Mouse (Mus musculus) cerebellum, postnatal 10 days (tissue): ENCODE results near the gene Rundc1.
A peak's percentile ranks its signal among the peaks of the same experiment; 100 is the strongest.
"Not testable (repeated sequence)": the region's sequence is repeated elsewhere in the genome, so short reads cannot be mapped to it uniquely, and the experiment has no call there.

Source experiments
- DNase-seq, 2 experiments: peaks; one replicate each; pipeline ENCODE4 v3.0.0; 2021; ENCODE audit warnings: mixed read lengths in 2 of 2

Gene Rundc1

DNA sequence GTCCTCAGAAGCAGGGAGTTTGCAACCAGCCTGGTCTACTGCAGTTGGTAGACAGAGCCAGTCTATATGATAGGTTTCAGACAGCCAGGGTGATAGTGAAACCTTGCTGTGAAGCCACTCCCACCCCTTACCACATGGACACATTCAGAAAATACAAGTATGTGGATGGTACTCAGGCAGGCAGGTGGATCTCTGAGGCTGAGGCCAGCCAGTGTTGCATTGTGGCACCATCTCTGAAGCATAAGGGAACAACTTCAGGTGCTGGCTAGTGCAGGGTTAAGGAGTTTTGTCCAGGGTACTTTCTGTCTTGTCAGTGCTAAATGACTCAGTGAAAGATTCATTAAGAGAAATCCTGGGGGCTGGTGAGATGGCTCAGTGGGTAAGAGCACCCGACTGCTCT, 21.4 kb downstream of the Rundc1 start:
- no peak for DNase-seq

DNA sequence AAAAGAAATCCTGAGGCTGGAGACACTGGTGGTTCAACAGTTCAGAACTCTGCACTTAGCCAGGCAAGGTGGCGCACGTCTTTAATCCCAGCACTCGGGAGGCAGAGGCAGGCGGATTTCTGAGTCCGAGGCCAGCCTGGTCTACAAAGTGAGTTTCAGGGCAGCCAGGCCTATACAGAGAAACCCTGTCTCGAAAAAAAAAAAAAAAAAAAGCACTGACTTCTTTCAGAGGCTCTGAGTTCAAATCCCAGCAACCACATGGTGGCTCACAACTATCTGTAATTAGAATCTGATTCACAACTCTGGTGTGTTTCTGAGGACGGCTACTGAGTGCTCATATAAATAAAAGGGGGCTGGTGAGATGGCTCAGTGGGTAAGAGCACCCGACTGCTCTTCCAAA, 22.0 kb downstream of the Rundc1 start:
- DNase-seq = not testable (repeated sequence)

DNA sequence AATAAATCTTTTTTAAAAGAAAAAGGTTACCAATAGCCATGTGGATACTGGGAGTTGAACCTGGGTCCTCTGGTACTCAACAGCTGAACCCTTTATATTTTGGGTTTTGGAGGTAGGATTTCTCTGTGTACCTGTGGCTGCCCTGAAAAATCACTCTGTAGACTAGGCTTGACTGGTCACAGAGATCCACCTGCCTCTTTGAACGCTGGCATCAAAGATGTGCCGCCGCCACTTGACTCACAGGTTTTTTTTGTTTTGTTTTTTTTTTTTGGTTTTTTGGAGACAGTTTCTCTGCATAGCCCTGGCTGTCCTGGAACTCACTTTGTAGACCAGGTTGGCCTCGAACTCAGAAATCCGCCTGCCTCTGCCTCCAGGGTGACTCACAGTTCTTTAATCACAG, 22.9 kb downstream of the Rundc1 start:
- no peak for DNase-seq

DNA sequence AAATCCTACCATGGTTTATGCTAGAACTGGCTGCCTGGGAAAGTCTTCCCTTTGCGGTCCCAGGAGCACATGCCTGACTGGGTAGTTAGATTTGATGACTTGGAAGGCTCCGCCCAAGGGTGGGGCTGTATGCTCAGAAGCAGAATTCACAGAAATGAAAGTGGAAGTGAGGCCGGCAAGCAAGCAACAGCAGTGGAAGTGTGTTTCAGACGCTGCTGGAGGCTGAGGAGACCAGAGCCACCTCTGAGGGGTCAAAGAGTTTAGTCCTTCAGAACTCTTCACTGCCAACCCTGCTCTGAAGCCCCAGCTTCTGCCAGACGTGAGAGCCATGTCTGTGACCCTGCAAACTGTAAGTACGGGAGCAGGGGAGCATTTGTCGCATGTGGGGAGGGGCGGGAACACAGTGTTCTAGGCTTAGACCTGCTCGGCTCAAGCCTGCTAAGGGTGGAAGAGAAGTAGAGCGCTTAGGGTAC, 23.4 kb downstream of the Rundc1 start, which contains the start of gene Ifi35:
Gene Ifi35, plus strand, starts transcription at position 134 of the 473 bp plus-strand sequence.
- no peak for DNase-seq

DNA sequence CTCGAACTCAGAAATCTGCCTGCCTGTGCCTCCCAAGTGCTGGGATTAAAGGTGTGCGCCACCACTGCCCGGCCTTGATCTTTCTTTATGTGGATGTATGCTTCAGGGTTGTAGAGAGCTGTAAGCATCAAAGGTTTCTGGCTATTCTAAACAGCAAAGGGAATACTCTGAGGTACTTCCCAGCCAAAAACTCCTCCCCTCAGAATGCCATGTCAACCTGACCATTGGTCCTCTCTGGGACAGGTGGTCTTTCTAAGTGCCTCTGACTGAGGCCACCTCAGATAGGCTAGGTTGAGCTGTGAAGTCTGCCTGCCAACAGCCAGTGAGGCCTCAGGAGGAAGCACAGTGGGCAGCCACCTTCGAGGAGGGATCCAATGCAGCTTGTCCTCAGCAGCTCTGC, 24.0 kb downstream of the Rundc1 start:
- DNase-seq = no peak

DNA sequence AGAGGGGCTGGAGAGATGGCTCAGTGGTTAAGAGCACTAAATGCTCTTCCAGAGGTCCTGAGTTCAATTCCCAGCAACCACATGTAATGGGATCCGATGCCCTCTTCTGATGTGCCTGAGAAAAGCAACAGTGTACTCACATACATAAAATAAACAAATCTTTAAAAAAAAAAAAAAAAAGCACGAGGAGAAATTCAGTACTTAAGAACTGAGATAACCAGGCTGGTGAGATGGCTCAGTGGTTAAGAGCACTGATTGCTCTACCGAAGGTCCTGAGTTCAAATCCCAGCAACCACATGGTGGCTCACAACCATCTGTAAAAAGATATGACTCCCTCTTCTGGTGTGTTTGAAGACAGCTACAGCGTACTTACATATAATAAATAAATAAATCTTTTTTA, 24.7 kb downstream of the Rundc1 start:
- DNase-seq = not testable (repeated sequence)

DNA sequence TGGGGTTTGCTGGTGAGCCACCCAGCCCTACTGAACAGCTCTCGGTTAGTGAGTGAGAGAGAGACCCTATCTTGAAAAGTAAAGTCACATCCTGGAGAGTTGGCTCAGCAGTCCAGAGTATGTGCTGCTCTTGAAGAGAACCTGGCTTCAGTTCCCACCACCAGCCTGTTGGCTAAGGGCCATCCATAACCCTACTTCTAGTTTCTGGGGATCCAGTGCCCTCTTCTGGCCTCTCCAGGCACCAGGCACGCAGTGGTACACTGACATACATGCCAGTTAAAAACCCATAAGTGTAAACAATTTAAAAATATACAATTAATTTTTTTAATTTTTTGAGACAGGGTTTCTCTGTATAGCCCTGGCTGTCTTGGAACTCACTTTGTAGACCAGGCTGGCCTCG, 25.5 kb downstream of the Rundc1 start:
- DNase-seq = peak; percentile 47 to 57

DNA sequence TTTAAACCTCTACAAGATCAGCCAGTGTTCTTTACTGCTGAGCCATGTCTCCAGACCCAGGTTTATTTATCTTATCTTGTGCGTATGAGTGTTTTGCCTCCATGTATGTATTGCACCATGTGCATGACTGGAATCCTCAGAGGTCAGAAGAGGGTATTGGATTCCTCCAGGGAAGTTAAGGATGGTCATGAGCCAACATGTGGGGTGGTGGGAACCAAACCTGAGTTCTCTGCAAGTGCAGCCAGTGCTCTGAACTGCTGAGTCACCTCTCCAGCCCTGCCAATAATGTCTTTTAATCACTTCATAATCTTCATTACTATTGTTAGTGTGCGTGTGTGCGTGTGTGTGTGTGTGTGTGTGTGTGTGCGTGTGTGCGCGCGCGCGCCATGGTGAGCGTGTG, 26.7 kb downstream of the Rundc1 start:
- no peak for DNase-seq

DNA sequence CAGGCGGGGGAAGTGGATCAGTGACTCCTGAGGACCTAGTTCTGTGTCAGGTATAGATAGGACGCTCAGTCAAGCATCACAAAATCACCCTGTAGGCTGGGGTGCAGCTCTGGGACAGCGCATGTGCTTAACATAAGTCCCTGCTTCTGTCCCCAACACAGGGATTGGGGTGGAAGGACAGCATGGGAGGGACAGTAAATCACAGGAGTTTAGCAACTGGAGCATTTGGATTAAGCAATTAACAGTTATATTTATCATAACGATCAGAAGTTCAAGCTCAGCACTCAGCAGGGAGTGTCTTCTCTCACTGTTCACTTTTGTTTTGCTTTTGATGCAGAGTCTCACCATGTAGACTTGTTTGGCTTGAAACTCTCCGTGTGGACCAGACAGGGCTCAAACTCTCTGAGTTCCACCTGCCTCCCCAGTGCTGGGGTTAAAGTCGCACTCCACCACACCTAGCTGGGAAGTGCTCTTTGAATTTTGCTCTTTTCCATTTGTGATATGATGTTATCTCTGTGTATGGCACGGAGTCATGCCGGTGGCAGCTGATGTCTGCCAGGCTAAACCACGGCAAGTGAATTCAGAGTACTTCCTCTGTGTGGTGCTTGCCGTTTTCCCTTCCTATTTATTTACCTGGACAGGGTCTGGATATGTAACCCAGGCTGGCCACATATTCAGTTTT, 27.3 kb downstream of the Rundc1 start:
- no peak for DNase-seq

DNA sequence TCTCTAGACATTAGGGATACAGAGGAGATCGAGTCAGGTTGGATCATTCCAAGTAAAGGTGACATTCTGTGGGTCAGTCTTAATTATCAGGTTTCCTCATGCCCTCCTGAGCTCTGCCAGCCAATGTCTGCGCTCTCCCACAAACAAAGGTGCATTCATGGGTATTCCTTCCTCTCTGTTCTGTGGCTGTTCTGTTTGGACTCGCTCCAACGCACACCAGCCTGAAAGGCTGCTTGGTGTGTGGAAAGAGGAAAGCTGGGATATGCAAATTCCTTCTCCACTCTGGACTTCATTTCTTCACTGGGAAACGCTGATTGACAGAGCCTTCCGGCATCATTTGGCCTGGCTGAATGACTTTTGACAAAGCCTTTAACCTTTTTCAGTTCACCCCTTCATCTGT, 29.8 kb downstream of the Rundc1 start:
- no peak for DNase-seq

DNA sequence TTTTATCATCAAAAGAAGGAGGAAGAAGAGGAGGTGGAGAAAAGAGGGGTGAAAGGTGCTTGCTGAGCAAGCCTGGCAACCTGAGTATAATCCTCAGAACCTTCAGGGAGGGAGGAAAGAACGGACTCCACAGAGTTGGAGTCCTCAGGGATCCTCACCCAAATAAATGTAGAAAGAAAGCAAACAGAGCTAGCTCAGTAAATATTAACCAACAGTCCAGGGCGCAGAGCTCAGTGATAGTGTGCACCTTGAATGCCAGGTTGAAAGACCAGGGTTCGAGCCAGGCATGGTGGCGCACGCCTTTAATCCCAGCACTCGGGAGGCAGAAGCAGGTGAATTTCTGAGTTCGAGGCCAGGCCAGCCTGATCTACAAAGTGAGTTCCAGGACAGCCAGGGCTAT, 30.7 kb downstream of the Rundc1 start:
- DNase-seq = no peak

DNA sequence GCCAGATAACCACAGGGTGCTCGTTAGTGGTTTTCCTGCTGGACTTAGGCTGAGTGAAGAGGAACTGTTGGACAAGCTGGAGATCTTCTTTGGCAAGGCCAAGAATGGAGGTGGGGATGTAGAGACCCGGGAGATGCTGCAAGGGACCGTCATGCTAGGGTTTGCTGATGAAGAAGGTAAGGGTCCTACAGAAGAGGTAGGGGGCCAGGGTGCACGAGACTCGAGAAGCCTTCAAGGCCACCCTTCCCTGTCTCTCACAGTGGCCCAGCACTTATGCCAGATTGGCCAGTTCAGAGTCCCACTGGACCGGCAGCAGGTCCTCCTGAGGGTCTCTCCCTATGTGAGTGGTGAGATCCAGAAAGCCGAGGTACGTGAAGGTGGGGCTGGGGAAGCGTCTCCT, 32.7 kb downstream of the Rundc1 start:
- DNase-seq = no peak

DNA sequence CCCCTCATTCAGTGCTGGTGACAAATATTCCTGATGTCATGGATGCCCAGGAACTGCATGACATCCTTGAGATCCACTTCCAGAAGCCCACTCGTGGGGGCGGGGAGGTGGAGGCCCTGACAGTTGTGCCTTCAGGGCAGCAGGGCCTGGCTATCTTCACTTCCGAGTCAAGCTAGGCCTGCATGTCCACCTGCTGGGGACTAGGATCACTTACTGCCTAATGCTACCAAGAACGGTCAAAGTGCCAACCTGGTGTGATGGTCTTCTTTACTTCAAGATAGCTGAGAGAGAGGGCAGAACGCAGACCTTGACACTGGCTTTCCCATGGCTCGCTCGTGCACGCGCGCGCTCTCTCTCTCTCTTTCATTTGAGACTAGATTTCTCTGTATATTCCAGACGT, 33.3 kb downstream of the Rundc1 start:
- DNase-seq = no peak

DNA sequence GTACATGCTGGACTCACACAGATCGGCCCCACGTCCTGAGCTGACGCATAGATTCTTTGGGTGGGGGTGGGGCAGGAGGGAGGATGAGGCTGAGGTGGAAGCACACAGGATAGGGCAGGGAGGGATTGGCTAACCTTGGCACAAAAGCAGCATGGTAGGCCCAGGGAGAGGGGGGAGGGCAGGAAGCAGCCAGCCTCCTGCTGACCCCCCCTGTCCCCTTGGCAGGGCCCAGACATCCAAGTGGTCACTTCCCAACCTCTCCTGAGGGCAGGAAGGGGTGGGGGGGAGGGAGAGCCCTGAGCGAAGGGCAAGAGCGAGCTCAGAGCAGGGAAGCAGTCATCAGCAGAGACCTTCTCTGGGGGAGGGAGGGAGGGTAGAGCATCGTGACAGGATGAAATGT, 34.8 kb downstream of the Rundc1 start:
- DNase-seq = no peak

DNA sequence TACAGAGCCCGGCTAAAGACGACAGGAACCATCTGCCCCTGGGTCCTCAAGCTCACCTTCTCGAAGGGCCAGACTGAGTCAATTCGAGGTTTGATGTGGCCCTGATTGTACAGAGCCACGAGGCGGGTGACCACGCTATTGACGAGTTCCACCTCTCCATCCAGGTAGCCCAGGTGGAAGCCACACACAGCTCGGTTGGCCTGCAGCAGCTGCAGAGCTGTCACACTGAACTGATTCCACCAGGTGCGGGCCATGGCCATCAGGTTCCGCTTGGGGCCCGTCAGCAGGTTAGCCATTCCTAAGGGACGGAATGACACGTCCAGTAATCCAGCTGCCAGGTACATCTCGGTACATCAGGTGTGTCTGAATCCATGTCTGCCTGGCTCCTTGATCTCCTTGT, 35.4 kb downstream of the Rundc1 start:
- no peak for DNase-seq

DNA sequence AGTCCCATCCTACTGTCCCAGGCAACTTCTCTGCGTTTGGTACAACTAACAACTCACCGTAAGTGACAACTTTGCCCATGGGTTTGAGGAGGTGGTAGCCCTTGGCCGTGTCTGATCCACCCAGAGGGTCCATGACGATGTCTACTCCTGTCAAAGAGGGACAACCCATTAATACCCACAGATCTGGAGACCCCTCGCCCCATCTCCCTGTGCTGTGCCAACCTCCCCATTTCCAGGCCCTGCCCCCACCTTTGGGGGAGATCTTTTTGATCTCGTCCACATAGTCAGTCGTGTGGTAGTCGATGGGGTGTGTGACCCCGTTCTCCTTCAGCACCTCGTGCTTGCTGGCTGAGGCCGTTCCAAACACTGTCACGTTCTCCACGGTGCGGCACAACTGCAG, 37.3 kb downstream of the Rundc1 start:
- no peak for DNase-seq

DNA sequence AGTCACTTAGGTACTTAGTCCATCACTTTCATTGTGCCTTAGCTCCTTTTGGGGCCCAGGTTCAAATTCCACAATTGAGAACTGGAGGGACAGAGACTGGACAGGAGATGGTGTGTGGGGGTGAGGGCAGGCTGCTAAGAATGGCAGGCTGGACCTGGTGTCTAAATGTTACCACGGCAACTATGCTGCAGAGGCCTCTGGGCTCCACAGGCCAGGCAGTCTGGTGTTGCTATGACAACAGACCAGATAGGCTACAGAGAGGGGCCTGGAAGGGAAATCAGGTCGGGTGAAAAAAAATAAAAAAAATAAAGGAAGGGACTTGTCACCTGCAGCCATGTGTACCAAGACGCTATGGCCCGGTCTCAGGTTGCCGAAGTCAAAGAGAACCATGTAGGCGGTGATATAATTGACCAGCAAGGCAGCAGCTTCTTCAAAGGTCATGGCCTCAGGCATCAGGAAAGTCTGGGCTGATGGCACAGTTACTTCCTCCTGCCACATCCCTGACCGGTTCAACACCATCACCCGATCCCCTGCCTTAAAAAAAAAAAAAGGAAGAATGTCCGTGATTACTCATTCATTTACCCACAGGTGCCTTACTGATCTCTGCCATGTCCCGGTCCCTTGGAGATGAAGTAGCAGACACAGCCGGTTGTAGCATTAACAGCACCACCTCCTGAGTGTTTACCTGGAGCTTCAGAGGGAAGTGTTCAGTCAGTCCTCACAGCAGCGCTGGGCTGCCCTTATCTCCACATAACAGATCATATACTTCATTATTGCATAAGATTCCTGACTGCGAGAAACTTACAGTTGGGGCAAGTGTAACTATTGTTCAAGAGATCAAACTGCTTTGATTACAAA, 37.9 kb downstream of the Rundc1 start:
- peak; percentile 46 to 56 for DNase-seq

DNA sequence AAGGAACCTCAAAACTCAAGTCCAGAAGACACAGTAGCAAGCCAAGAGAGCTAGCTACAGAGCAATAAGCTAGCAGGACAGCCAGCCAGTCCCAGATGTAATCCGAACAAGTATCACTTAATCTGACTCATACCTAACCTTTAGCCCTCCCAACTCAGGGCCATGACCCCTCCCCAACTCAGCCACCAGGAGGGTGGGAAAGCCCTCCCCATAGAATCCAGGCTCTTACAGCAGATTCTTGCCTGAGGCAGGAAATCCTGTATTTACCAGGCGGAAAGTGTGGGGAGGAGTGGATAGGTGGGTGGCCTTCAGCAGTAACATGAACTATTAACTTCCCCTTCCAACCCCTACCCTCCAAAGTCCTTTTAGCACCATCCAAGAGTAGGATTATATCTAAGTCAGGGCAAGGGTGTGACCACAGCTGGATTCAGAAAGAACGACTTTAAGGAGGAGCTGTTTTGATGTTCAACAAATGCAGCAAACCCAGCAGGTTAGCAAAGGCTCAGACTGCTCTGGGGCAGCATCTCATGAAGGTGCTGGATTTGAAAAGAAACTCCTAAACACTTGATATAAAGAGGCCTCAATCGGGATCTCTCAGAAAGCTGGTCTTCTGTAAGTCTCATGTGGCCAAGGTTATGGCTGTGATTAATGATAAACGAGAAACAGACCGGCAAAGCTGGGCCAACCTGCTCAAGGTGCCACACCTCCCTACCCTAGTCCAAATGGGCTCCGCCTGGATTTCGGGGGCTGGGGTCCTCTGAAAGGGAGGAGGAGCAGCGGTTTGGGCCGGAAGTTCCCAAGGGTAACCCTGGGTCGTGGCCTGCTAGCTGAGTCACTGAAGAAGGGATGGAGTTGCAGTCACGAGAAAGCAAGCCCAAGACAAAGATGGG, 39.6 kb downstream of the Rundc1 start, which contains the start of gene Rnd2:
Gene Rnd2, plus strand, starts transcription at position 789 of the 890 bp plus-strand sequence.
- DNase-seq = no peak

DNA sequence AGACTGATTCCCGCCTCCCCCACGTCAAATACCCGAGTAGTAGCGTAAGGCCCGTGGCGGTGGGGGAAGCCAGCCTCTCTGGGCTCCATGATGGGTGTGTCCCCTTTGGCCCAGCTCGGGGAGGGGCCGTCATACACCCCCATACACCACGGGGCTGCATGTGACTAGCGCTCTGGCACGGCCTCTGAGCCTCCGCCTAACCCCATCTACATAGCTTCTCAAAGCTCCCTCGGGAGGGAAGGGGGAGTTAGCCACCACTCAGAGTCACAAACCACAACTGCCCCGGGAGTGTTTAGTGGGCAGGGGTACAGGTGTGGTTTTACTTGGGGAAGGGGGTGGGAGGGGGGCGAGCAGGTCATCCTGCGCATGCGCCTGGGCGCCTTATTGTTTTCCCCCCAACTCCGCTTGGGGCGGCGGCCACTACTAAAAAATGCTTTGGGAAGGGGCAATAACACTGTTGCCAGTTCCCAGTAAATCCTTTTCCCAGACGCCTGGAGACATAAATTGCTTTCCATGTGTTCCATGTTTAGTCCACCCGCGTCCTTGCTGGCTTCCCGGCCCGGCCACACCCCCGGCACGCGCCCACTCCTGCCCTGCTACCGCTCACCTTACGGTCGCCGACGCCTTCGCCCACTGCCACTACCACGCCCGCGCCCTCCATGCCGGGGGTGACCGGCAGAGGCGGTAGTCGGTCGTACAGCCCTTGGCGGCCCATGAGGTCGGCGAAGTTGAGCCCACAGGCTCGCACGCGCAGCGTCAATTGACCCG, 40.4 kb downstream of the Rundc1 start:
- peak; percentile 72 to 77 for DNase-seq

DNA sequence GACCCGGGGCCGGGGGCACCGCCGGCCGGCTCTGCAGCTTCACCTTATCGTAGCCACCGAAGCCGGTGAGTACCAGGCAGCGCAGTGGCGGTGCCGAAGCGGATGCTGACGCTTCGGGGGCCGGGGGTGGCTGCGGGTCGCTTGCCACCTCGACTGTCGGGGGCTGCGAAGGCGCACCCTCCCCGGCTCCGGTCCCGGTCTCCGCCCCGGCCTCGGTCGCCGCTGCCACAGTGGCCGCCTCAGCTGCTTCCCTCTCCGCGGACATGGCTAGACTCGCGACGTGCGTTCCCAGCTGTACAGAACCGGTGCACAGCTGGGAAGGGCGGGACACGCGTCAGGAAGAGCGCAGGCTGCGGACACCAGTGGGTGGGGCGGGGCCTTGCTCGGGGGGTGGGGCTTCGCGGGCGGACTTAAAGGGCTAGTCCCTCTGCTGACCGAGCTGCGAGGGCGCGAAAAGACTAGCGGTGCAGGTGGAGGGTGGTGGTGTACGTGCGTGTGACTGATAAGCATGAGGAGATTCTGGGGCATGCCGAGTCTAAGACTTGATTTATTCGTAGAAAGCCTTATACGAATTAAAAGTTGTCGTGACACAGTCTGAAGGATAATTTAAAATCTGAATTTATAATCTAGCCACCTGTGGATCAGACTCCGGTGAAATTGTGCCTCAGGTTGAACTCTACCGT, 41.1 kb downstream of the Rundc1 start, which contains the start of gene Vat1:
Gene Vat1, minus strand, starts transcription at position 362 of the 683 bp plus-strand sequence.
- peak; percentile 89 to 91 for DNase-seq

DNA sequence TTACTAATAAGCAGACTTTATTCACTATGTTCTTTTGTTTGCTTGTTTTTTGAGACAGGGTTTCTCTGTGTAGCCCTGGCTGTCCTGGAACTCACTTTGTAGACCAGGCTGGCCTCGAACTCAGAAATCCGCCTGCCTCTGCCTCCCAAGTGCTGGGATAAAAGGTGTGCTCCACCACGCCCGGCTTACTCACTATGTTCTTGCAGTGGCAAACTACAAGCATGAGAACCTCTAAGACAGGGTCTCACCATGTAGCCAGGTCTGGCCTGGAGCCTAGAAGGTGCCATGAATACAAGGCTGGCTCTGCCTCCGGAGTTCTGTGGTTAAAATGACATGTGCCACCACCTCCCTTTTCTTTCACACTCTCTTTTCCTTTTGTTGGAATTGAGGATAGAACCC, 41.7 kb downstream of the Rundc1 start:
- DNase-seq = not testable (repeated sequence)
